Mouse (Mus musculus) liver, postnatal 0 days (tissue): ENCODE results near the gene Olfr824.
"Not testable (repeated sequence)": the region's sequence is repeated elsewhere in the genome, so short reads cannot be mapped to it uniquely, and the experiment has no call there.

Experiments
- CTCF ChIP-seq: sonication (generic); IDR thresholded peaks from 2 replicates; pipeline ENCODE4 v1.5.1; 2016; ENCODE audit warnings: antibody characterized with exemption, low read depth
- EP300 ChIP-seq: IDR thresholded peaks from 2 replicates; pipeline ENCODE4 v1.6.1; 2016; ENCODE audit warnings: antibody characterized with exemption, low read depth, mild to moderate bottlenecking

DNA sequence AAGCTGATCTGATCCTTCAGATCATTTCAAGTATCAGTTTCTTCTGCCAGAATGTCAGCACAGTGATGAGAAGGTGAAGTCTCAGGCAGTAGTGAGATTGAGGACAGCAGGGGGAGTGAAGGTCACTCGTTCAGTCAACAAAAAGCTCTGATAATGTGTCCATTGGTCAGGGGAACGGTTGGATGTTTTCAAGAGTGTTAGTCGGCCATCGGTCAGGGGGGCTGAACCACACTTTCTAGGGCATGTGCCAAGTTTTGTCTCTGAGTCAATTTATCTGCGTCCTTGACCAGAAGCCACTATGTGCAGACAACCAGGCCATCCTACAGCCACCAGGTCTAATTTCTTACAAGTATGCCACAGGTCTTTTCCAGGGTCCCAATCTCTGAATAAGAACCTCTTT, 12.7 kb upstream of the Olfr824 start:
- not testable (repeated sequence) for TF ChIP-seq CTCF, EP300
